9 mouse cellular contexts compared by ENCODE assay signal in genomic region chr6:5802124-5802839, GRCm38 (mm10).
DNase-seq lines count a peak whose midpoint lies in the region; ATAC-seq and TF ChIP-seq lines count a peak whose summit lies in the region.
"Had no signal": no experiment of that assay in that cellular context is flagged by ENCODE, and none has a peak within 500 bp of the region (broad histone marks: within the 10 kb centered on the region; RNA-seq: fewer than 3 reads in every experiment).

No protein-coding gene starts in this region.

- no peaks in the 10 kb centered on the region for H3K4me1 ChIP-seq in kidney, embryonic 14.5 days (ENCODE audit: control insufficient read depth, insufficient read depth, low read length)
- no peaks in the 10 kb centered on the region for H3K4me1 ChIP-seq in cortical plate, adult 2 months (ENCODE audit: control insufficient read depth, insufficient read depth, low read length)
- no peaks in the 10 kb centered on the region for H3K4me1 ChIP-seq in kidney, embryonic 16.5 days (ENCODE audit: insufficient read depth, low read length)

- DNase-seq in kidney, adult 18-20 months = no peak
- DNase-seq in MN1 (ENCODE audit: low spot score) = peak; percentile 11
- peak; percentile 1 for DNase-seq in naive thymus-derived CD4-positive, alpha-beta T cell, adult 2 months (ENCODE audit: low read depth)
- no peak for DNase-seq in gastrocnemius, postnatal 14 days
- DNase-seq in adrenal gland, postnatal 14 days = no peak

- WGBS in kidney, embryonic 14.5 days = 44% methylated on average over 6 of the region's 6 CpGs
- 42% methylated on average over 6 of the region's 6 CpGs for WGBS in kidney, embryonic 16.5 days

- 0 out of 2 replicates have a peak, but pooled peaks have one; percentile 7 for TF ChIP-seq CTCF in cortical plate, adult 2 months (IDR thresholded peaks at IDR 0.05; ENCODE audit: extremely low read depth, insufficient read depth, low read length)

- H3K9me3 ChIP-seq in kidney, embryonic 14.5 days (ENCODE audit: control insufficient read depth, low read length) = no peaks in the 10 kb centered on the region
- no peaks in the 10 kb centered on the region for H3K9me3 ChIP-seq in kidney, embryonic 16.5 days (ENCODE audit: low read length)

- H3K4me2 ChIP-seq in kidney, embryonic 14.5 days (replicated peaks; ENCODE audit: low read depth, low read length) = no peak overlapping the region
- no peak overlapping the region for H3K4me2 ChIP-seq in kidney, embryonic 16.5 days (replicated peaks; ENCODE audit: low read depth, low read length)

- no peak overlapping the region for H3K4me3 ChIP-seq in kidney, embryonic 14.5 days (ENCODE audit: low read length)
- no peak overlapping the region for H3K4me3 ChIP-seq in cortical plate, adult 2 months (ENCODE audit: insufficient read depth, low read length)
- H3K4me3 ChIP-seq in kidney, embryonic 16.5 days (ENCODE audit: low read length) = no peak overlapping the region
- H3K4me3 ChIP-seq: erythroblast, embryonic 14.5 days had no signal

- H3K36me3 ChIP-seq in kidney, embryonic 14.5 days (ENCODE audit: control insufficient read depth, insufficient read depth, low read length) = no peaks in the 10 kb centered on the region
- H3K36me3 ChIP-seq in kidney, embryonic 16.5 days (ENCODE audit: insufficient read depth, low read length) = no peaks in the 10 kb centered on the region

- no peak overlapping the region for H3K9ac ChIP-seq in kidney, embryonic 14.5 days (ENCODE audit: low read depth, low read length)
- no peak overlapping the region for H3K9ac ChIP-seq in kidney, embryonic 16.5 days (replicated peaks; ENCODE audit: low read length)

- ATAC-seq in kidney, embryonic 14.5 days (ENCODE audit: low FRiP score, low TSS enrichment) = peak; percentile 89
- peak; percentile 91 for ATAC-seq in kidney, embryonic 16.5 days (ENCODE audit: low FRiP score, low TSS enrichment)

- H3K27ac ChIP-seq in kidney, embryonic 14.5 days (ENCODE audit: low read depth, low read length) = no peak overlapping the region
- no peak overlapping the region for H3K27ac ChIP-seq in cortical plate, adult 2 months (ENCODE audit: insufficient read depth, low read length)
- no peak overlapping the region for H3K27ac ChIP-seq in kidney, embryonic 16.5 days (ENCODE audit: low read length)

- intact Hi-C loops in gastrocnemius, postnatal 14 days (cut with DNase I; ENCODE audit: low total_unique reads) = no loop called here

- no peak for TF ChIP-seq POLR2A in cortical plate, adult 2 months (IDR thresholded peaks at IDR 0.05; ENCODE audit: extremely low read depth, insufficient read depth, low read length)

- H3K27me3 ChIP-seq in kidney, embryonic 14.5 days (ENCODE audit: control insufficient read depth, insufficient read depth, low read length) = no peaks in the 10 kb centered on the region
- H3K27me3 ChIP-seq in kidney, embryonic 16.5 days (ENCODE audit: insufficient read depth, low read length) = no peaks in the 10 kb centered on the region

Comparison
In these comparisons a context has a peak if more than half of its experiments do, and no peak if none do; other contexts are left out.
1. DNase-seq: peak in MN1 (single experiment) and naive thymus-derived CD4-positive, alpha-beta T cell, adult 2 months (single experiment); none in kidney, adult 18-20 months (single experiment), gastrocnemius, postnatal 14 days (single experiment) and adrenal gland, postnatal 14 days (single experiment).